Mouse (Mus musculus) Patski (cell line): Measurements from ENCODE around the gene Upp2. TPM values are rescaled to one million over a fixed set of nuclear protein-coding genes. Genes with fewer than 3 reads are reported as not detected.
A peak's percentile ranks its signal among the peaks of the same experiment; 100 is the strongest.

Experiments
- ATAC-seq: fragments of 100-300 bp; one replicate; pipeline ENCODE4 v1.8.0; 2021
- CTCF ChIA-PET: fragments of 350-600 bp; sonication (Branson Sonifier 250); formaldehyde crosslinking; loops from one replicate; lab custom pipeline; 2022; ENCODE audit warnings: inconsistent platforms; lab: Charles Lee
- POLR2A ChIA-PET: fragments of 350-600 bp; sonication (Branson Sonifier 250); formaldehyde crosslinking; loops from one replicate; lab custom pipeline; 2022; ENCODE audit warnings: antibody characterized with exemption, inconsistent platforms; lab: Charles Lee
- DNase-seq: peaks from one replicate; pipeline ENCODE4 v3.0.0-alpha.2; 2011; ENCODE audit warnings: low read depth, low spot score
- H3K27me3 ChIP-seq: fragments of 371-371 bp; one replicate; pipeline ENCODE4 v1.5.1; 2021
- CTCF ChIP-seq: fragments of 100-300 bp; IDR thresholded peaks from one replicate; pipeline ENCODE4 v1.5.1; 2021
- in situ Hi-C: fragments of 300-500 bp; cut with MboI; formaldehyde crosslinking; loops from 3 replicates; pipeline ENCODE4 v1.11.1; 2018; ENCODE audit warnings: low pct_unique_long_range_greater_than_20kb, mixed read lengths
- polyA plus RNA-seq: library from polyadenylated mRNA; unstranded; gene quantifications from one replicate; pipeline ENCODE4 v1.2.3, GENCODE M21; 2021

Upp2 gene
- polyA plus RNA-seq, 1 experiment from 2014 or later, result 3.6 TPM

DNA sequence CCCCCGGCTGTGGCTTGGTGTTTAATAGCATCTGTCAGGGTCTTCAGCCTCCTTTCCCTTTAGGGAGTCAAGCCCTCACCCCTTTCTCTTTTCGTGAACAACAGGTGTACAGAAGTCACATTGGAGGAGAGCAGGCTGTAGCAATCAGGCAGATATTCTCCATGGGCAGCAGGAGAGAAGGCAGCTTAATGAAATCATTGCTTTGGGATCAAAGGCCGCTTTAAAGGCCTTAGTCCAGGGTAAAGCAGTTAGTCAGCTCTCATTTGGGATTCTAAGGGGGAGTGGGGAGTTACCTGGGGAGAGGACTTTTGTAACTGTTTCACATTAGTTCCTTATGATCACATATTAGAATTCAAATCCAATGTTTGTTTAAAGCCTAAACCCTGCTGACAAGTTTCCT, 150.8 kb downstream of the Upp2 start:
- no peak for ATAC-seq
- no peak for DNase-seq
- ChIA-PET CTCF (no interaction called here), POLR2A (no interaction called here)
- H3K27me3 ChIP-seq, result no peaks in the 10 kb centered on the region
- in situ Hi-C loops, result no loop called here
- no peak for TF ChIP-seq CTCF

DNA sequence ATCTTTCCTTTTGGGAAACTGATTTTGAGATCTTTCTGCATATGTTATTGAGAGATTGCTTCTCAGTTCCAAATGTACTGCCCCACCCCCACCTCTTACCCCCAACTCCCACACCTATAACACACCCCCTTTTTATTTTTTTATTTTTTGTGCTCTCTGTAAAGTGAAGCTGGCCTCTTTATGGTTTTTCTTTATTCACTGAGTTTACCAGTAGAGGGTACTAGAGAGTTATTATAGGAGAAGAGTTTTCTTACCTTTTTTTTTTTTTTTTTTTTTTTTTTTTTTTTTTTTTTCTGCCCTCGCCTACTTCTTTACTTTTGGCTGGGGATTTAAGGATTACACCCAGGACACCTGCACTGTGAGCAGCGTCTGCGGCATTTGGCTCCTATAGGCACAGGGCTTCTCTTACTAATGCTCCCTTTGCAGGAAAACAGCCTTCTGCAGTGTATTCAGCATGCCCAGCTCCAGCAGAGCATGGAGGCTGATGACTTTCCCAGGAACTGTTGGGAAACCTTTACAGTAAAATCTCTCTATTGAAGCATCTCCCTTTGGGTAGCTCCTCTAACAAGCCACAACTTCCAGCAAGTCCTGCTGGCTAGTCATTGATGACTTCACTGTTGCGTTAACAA, 170.2 kb downstream of the Upp2 start:
- ChIA-PET CTCF (interaction anchor here (0.8 to 2.2 kb wide), 7 partner anchors 15 to 703 kb away, joined by 3 to 5 read pairs (median 4); no protein-coding TSS in a partner anchor), POLR2A (interaction anchor here (0.6 to 0.7 kb wide), 5 partner anchors 98 to 701 kb away, joined by 3 to 11 read pairs (median 5); no protein-coding TSS in a partner anchor)
- ATAC-seq (peak; percentile 88), DNase-seq (peak; percentile 73)
- in situ Hi-C loops, result loop anchor here (10.0 kb wide), 1 partner anchor 707 kb away; no protein-coding TSS in a partner anchor
- H3K27me3 ChIP-seq, result no peaks in the 10 kb centered on the region
- peak; percentile 41 for TF ChIP-seq CTCF

DNA sequence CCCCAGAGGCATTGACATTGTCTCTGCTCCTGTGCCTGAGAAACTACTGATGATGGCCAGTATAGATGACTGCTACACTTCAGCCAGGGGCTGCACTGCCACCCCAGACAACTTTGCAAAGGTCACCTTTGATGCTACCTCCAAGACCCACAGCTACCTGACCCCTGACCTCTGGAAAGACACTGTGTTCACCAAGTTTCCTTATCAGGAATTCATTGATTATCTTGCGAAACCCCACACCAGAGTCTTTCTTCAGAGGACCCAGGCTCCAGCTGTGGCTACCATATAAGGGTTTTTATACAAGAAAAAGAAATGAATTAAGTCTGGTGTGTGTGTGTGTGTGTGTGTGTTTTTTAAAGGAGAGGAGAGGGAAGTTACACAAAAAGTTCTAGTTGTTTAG, 174.1 kb downstream of the Upp2 start:
- ChIA-PET CTCF (no interaction called here), POLR2A (no interaction called here)
- TF ChIP-seq CTCF, result no peak
- in situ Hi-C loops, result no loop called here
- H3K27me3 ChIP-seq, result no peaks in the 10 kb centered on the region
- ATAC-seq, result no peak
- DNase-seq, result no peak

DNA sequence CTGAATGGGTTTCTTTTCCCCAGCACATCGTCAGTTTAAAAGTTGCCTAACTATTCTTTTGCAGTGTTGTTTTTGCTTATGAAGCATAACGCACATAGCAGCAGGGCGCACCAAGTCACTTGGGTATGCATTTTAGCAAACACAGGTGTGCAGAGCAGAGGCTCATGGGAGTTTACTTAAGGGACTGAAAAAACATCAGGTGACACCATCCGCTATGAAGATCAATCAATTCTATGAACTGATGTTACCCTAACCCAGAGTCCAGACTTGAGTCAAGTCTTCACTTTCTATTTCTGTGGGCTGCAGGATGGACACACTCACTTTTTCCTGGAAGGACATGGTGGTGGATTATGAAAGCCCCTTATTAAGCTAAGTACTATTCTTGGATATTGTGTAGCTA, 174.9 kb downstream of the Upp2 start:
- in situ Hi-C loops, result no loop called here

DNA sequence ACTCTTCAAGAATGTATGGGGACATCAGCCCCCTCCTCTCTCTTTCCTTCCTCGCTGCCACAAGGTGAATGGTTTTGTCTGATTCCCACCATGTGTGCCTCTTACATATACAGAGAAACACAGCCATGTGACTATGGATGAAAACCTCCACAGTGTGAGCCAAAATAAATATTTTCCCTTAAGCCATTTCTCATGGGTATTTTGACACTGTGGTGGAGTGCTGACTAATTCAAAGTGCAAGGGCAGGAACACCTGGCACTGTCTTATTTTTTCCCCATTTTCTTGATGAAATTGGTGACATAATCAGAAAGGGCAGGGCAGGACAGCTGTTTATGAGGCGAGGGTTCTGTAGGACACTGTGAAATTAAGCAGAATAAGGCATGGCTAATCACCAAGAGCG, 176.3 kb downstream of the Upp2 start:
- no peak for TF ChIP-seq CTCF
- DNase-seq, result no peak
- ChIA-PET POLR2A (interaction anchor here (0.7 kb wide), 1 partner anchor 93 kb away, joined by 3 read pairs; no protein-coding TSS in a partner anchor), CTCF (interaction anchor here (1.6 to 2.2 kb wide), 2 partner anchors 11 to 97 kb away, joined by 3 to 5 read pairs; no protein-coding TSS in a partner anchor)
- no peaks in the 10 kb centered on the region for H3K27me3 ChIP-seq
- in situ Hi-C loops, result no loop called here
- ATAC-seq, result no peak

More for the DNA sequence above, 174.9 kb downstream of the Upp2 start:
- ATAC-seq (no peak), DNase-seq (no peak)
- TF ChIP-seq CTCF, result no peak
- POLR2A ChIA-PET, result no interaction called here
- CTCF ChIA-PET, result no interaction called here
- H3K27me3 ChIP-seq, result no peaks in the 10 kb centered on the region

DNA sequence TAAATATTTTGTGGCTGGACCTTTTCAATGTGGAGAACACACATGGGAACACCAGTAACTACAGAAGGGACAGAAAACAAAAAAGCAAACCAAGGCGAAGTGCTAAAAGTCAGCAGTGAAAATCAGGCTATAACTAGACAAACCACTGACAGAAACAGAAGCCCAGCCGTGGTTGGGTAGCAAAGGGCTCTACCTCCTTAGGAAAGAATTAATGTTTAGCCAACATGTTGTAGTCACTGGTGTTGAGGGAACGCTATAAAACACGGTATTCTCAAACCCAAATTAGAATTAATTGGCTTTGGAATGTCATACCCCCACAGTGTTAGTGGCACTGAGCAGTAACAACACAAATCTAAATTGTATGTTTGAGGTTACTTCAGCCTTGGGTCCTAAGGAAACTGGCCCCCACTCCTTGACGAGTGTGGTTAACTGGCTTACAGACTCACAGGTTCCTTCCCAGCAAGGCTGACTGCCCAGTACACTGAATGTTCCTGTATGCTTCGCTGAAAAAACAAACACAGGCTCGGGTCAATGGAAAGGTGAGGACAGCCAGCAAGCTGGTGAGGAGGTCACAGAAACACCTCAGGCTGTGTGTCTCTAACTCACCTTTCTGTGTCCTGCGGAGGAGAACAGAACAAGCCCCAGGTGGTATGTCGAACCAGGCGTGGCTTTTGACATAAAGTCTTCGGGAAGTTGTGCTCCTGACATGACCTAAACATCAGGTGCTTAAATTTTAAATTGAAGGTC, 180.6 kb downstream of the Upp2 start:
- POLR2A ChIA-PET, result no interaction called here
- CTCF ChIA-PET, result interaction anchor here (0.8 kb wide), 1 partner anchor 24 kb away, joined by 3 read pairs; no protein-coding TSS in a partner anchor
- no peaks in the 10 kb centered on the region for H3K27me3 ChIP-seq
- in situ Hi-C loops, result no loop called here
- TF ChIP-seq CTCF, result no peak
- DNase-seq, result peak; percentile 86
- ATAC-seq, result peak; percentile 91

DNA sequence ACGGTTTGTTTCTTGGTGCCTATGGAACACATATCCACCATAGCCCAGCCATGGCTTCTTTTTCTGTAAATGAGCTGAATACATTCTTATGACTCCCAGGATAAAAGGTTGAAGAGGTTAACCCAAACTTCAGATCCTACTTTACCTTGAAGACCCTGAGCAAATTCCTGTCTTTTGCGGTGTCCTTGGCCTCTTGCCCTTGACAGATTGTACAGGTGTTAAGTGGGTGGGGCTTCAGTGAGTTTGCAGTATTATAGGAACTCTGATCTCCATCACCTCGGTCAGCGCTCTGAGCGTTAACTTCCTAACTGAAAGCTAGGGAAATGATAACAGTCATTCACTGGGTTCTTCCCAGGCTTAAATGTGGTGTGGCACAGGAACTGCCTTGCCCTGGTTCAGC, 181.2 kb downstream of the Upp2 start:
- ATAC-seq, result no peak
- no peaks in the 10 kb centered on the region for H3K27me3 ChIP-seq
- DNase-seq, result no peak
- in situ Hi-C loops, result no loop called here
- ChIA-PET CTCF (interaction anchor here (0.8 kb wide), 1 partner anchor 23 kb away, joined by 3 read pairs; no protein-coding TSS in a partner anchor), POLR2A (interaction anchor here (0.6 kb wide), 1 partner anchor 204 kb away, joined by 3 read pairs; no protein-coding TSS in a partner anchor)
- TF ChIP-seq CTCF, result no peak

DNA sequence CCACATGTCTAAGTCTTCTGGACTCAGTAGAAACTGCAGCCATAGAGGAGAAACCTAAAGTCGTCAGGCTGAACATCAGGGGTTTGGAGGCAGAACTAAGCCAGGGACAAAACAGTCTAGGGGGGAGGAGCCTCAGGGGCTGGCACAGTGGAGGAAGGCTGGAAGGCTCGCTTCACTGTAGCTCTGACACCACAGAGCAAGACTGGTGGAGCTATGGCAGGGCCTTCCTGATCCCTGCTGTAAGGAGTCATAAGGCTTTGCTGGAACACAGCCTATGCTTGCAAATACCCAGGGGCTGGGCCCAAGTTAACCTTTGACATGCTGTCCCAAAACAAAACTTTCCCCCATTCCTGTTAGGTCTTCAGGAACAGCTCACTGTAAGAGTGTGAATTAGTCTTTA, 185.8 kb downstream of the Upp2 start:
- ATAC-seq (peak; percentile 57), DNase-seq (no peak)
- POLR2A ChIA-PET, result no interaction called here
- no peaks in the 10 kb centered on the region for H3K27me3 ChIP-seq
- in situ Hi-C loops, result no loop called here
- CTCF ChIA-PET, result interaction anchor here (1.0 to 1.1 kb wide), 2 partner anchors 23 to 85 kb away, joined by 3 read pairs; no protein-coding TSS in a partner anchor
- no peak for TF ChIP-seq CTCF

DNA sequence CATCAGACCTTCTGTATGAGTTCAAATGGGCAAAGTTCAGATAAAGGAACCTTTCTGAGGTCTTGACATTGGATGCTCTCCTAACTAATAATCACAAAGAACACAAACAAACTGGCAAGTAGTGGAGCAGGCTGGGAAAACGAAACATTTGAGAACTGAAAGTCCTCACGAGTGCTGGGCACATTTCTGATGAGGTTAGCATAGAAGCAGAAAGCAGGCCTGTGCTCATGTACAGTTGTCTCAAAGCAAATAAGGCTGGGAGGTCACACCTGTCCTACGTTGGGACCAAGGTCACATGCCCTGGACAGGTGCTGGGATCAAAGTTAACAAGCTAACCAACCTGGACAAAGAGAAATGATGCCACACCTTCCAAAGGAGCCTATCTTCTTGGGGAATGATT, 187.6 kb downstream of the Upp2 start:
- POLR2A ChIA-PET, result no interaction called here
- H3K27me3 ChIP-seq, result no peaks in the 10 kb centered on the region
- DNase-seq (no peak), ATAC-seq (no peak)
- CTCF ChIA-PET, result interaction anchor here (2.1 kb wide), 1 partner anchor 11 kb away, joined by 5 read pairs; no protein-coding TSS in a partner anchor
- in situ Hi-C loops, result no loop called here
- TF ChIP-seq CTCF, result no peak

DNA sequence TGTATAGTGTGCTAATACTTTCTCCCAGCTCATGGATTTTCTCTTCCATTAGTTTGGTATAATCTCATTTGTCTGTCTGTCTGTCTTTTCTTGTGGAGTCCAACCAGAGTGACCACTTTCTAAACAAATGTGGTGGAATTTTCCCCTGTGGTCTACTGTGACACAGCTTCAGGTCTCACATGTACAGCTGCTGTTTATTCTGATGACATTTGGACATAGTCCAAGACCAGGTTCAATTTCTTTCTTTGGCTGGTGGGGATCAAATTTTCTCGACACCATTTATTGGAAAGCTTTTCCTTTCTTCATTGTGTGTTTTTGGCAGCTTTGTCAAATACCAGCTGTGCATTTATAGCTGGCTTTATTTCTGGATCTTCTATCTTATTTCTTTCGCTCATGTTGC, 191.0 kb downstream of the Upp2 start:
- DNase-seq (no peak), ATAC-seq (no peak)
- ChIA-PET POLR2A (no interaction called here), CTCF (no interaction called here)
- TF ChIP-seq CTCF, result no peak
- in situ Hi-C loops, result no loop called here
- H3K27me3 ChIP-seq, result no peaks in the 10 kb centered on the region
